Mouse (Mus musculus) heart, postnatal 0 days (tissue): ENCODE measurements around the gene Bdh2.

Experiments
- CTCF ChIP-seq: IDR thresholded peaks from 2 replicates; pipeline ENCODE4 v1.5.1; 2016; ENCODE audit warnings: antibody characterized with exemption, control low read depth, low read depth
- EP300 ChIP-seq: IDR thresholded peaks from 2 replicates; pipeline ENCODE4 v1.6.1; 2016; ENCODE audit warnings: antibody characterized with exemption, low read depth

DNA sequence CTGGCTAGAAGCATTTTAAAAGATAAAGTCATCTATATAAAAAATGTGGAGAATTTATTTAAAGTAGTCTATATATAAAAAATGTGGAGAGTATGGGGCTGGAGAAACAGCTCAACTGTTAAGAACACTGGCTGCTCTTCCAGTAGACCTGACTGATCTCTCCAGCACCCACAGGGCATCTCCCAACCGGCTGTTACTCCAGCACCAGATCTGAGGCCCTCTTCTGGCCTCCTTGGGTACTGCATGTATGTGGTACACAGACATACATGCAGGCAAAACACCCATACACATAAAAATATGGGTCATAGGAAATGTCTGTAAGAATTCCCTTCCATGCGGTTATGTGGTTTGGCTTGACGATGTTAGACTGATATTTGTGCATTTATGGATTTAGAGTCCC lies 47.5 kb downstream of the Bdh2 start:
- TF ChIP-seq CTCF (peak; percentile 41), EP300 (no peak)
